Mouse (Mus musculus) retina, postnatal 7 days (tissue): ENCODE results near the gene Msantd2.

ENCODE experiments used
- DNase-seq: peaks from one replicate; pipeline ENCODE4 v3.0.0-alpha.2; 2012; ENCODE audit warnings: low read depth, low spot score

Gene Msantd2

DNA sequence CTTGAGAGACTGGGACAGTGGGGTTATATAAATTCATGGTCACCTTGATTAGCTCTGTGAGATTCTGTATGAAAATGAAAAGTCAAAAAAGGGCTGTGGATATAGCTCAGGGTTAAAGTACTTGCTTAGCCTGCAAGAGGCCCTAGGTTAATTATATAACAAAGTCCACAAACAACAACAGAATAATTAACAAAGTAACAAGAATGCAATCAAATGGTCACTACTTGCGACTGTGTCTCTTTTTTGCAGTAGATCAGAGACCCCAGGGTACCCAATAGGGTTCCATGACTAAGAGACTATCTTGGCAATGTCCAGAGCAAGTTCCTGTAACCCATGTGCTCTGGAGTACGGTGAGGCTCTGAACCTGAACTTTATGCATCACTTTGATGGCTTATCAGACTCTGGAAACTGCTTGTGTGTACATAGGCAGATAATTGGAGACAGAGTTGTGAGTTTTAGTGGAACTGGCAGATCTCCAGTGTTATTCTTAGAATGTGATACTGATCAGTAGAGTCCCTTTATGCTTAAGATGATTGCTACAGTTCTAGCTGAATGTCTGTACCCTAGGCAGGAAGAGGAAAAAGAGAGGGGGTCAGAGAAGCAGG lies 80.2 kb downstream of the Msantd2 start:
- no peak for DNase-seq

DNA sequence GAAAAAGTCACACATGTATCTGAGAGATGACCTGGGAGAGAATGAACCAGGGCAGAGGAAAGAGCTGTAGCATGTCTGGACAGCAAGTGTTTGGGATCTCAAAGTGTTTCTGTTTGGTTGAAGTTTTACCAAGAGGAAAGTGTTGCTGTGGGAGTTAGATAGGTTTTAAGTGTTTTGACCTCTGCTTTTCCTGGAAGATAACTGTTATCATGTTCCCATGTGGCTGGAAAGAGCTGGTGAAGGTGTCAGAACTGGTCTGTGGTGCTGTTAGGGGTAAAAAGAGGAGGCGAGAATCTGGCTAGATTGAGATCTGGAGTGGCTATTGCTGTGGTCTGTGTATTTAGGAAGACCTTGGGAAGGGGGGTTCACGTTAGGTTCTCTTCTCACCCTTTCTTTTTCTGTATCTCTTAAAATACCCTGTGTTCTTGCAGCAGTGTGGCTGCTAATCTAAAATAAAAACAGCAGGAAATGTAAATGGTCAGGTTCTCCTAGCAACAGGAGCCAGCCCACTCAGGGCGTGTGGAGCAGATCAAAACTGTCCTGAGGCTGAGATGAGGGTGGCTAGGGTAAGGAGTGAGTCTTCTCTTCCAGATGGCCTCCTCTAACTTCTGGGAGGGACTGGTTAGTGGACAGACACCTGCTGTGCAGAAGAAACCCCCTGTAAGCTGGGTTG lies 83.2 kb downstream of the Msantd2 start:
- no peak for DNase-seq
